Mouse (Mus musculus) retina, postnatal 7 days (tissue): ENCODE measurements around the gene Fmo1.
A peak's percentile ranks its signal among the peaks of the same experiment; 100 is the strongest.

Experiments
- DNase-seq: peaks from one replicate; pipeline ENCODE4 v3.0.0-alpha.2; 2012; ENCODE audit warnings: low read depth, low spot score

Gene Fmo1

GRCm38 (mm10) chr1:162866280-162866681 lies at the start of gene Fmo1:
Fmo1 (minus strand) TSS chr1:162866610.
- no peak for DNase-seq

DNA sequence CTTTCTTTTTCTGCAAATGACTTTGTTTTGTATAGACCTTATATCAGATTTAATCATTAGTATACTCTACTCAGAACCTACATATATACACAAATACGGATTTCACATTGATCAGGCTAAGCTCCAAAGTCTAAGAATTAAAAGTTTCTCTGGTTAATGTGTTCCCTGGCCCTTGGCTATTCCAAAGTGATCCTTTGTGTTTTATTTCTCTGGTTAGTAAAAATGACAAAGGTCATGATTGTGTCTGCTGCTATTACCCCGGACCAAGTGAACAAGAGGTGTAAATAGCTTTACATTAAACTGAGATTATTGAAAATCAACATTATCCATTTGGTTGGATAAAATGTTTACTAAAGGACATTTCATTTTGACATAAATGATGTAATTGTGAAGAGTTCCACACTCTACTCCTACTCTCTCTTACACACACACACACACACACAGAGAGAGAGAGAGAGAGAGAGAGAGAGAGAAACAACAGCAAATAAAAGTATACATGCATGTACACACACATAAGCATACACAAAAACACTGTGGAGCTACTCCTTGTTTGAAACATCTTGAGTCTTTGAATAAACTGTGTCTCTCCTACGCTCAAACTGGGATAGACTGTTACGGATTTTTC lies 48.6 kb upstream of the Fmo1 start:
- no peak for DNase-seq

DNA sequence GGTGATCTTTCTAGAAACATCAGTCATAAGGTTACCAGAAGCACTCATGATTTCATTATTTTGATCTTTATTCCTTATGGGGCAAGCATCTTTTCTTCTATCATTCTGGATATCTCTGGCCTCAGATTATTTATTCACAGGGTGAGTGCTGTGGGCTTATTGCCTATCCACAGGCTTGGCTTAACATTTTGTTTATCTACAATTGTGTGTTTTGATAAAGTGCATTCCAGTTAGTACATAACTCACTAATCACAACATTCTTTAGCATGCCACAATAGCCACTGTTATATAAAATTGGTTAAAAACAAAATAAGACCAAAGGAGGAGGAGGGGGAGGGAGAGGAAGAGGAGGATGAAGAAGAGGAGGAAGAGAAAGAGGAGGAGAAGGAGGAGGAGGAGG lies 45.7 kb upstream of the Fmo1 start:
- DNase-seq, result no peak

DNA sequence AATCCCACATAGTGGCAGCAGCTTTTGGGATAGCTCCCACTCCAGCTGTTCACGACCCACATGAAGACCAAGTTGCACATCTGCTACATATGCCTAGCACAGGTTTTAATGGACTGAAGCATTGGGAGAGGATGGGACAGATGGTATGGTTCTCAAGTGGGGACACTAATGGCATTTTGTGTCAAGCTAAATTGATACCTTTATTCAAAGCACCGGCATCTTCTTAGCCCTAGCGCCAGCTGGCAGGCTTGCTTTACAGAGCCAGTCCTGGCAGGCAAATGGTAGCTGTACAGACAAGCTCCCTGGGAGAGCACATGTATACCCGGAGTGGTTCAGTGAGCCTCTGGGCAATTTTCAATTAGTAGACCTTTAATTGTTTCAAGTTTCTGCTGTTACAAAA lies 35.5 kb upstream of the Fmo1 start:
- DNase-seq, result no peak

- DNase-seq, result no peak
Observed at GRCm38 (mm10) chr1:162897838-162898811, 31.7 kb upstream of the Fmo1 start, which contains the start of gene Fmo2. Fmo2 (minus strand) TSS chr1:162898726.

- DNase-seq, result peak; percentile 44
Observed at GRCm38 (mm10) chr1:162895900-162896299, 29.5 kb upstream of the Fmo1 start.

GRCm38 (mm10) chr1:162893014-162893413 lies 26.6 kb upstream of the Fmo1 start:
- no peak for DNase-seq

DNA sequence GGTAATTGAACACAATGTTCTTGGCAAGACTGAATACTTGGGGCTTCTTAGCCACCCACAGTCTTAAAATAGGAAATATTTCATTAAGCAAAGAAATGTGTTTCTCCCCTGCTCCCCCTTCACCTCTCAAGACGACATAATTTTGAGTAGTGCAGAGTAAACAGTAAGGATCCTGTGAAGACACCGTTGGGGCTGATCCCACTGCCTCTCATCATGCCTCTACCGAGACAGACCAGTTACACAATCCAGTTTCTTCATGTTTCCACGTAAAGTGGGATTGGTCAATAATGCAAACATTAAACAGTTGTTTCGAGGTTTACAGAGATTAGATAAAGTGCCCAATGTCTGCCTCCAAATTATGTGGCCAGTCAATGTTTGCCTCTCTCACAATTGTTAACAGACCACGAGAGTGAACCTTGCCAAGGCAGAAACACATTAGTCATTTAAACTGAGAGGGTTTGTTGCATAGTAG lies 25.6 kb upstream of the Fmo1 start:
- no peak for DNase-seq

- DNase-seq, result no peak
Observed at GRCm38 (mm10) chr1:162888646-162889045, 22.2 kb upstream of the Fmo1 start.

DNA sequence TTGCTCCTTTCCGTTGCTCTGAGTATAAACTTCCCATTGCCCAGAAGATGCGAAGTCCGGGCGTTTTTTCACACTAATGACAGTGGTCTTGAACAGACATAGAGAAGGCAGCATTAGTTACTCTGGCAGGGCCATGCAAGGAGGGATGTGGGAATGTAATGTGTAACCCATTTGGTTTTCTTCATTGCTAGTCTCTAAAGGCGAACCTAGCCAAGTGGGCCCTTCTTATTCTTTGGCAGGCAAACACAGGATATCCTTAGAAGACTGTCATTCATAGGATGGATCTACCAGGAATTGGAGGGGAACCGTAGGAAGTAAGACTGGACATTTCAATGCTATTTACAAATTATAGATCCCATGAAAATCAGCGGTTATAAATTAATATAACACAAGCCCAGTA lies 21.2 kb upstream of the Fmo1 start:
- DNase-seq, result no peak

DNA sequence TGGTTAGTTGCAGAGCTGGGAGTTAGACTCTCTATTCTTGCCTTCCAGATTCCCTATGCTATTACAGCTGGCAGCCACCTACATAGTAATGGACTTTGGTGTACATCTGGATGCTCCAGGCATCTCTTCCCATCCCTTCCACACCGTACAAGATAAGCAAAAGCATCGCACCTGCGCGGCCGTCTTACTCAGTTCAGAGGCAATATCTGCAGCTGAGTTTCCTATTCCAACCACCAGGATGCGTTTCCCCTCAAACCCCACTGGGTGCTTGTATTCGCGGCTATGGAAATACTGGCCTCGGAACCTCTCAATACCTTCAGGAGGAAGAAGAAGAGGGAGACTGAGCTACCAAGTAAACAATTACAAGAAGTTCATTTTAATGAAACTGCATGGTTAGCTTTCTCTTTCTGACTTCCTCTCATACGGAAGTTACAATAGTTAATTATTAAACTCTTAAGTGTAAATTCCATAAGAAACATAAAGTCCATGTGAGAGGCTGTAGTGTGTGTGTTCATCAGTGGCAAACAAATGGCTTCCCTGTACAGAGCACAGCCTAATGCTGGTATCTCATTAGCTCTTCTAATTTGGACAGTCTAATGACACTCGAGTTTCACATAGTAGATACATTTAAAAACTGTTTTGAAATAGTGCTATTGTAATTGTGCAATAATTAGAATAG lies 19.9 kb upstream of the Fmo1 start:
- no peak for DNase-seq

GRCm38 (mm10) chr1:162882681-162883080 lies 16.3 kb upstream of the Fmo1 start:
- no peak for DNase-seq

DNA sequence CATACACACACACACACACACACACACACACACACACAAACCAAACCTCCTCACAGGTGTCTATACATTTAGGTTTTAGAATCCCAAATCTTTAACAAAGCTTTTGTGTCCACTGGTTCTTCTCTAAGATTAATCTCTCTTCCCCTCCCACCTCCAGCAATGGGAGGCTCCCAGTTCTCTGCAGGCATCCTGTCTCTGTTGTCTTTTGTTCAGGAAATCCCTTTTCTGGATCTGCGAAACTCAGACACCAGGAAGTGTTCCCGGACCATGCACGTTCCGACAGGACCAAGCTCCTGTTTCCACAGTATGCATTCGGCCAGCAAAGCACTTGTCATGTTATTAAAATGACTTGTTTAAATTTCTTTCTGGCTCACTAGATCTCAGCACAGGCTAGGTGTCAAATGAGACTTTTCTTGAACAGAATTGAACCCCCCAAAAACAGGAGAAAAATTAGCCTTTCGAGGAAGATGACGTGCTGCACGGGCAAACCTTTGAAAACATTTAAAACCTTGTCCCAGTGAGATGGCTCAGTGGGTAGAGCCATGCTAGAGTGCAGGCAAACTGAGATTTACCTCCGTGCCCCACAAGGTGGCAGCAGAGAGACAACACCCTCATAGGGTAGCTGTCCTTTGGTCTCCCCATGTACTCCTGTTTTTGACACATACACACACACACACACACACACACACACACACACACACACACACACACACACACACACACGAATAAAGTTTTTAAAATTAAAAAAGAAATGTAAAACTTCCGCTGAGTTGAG lies 13.4 kb upstream of the Fmo1 start:
- DNase-seq, result no peak

DNA sequence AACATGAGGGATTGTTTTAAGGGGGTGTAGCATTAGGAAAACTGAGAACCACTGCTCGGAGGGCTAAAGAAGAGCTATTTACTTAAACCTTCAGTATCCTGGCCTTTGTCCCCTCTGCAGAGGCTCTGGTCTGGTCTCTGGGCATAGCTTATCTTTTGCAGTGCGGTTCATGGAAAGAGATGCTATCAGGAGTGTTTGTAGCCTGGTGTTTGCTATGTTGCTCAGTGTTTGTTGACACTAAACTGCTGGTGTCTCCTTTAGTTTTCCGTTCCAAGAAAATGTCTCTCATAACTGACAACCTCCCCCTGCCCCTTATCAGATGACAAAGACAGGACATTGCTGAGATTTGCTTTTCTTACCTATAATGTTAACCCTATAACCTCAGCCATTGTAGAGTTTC lies 8.7 kb upstream of the Fmo1 start:
- no peak for DNase-seq

DNA sequence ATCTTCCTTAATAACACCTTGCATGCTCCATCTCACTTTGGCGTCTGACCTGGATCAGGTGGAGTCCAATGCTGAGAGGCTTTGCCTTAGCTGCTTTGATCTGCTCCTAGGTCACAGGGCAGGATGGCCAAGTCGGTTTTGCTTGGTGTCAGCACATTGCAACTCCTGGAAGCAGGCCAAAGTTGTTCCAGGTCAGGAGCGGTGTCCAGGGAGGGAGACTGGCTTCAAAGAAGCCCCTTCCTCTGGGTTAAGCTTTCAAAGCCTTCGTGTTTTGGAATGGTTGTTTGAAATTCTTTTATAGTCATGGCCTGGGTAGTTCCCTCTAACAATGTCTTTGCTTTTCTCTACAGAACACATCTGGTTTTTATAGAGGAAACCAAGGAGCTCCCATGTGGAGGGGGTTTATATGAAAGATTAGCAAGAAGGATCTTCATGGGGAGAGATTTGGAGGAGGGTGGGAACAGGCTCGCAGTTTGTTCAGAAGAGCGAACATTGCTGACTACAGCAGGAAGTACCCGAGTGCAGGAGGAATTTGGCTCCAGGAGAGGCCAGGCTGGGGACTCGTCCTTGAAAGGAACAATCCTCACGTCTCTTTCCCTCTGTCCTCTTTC lies 5.4 kb upstream of the Fmo1 start:
- DNase-seq, result no peak

- DNase-seq, result no peak
Observed at GRCm38 (mm10) chr1:162870978-162871377, 4.6 kb upstream of the Fmo1 start.

DNA sequence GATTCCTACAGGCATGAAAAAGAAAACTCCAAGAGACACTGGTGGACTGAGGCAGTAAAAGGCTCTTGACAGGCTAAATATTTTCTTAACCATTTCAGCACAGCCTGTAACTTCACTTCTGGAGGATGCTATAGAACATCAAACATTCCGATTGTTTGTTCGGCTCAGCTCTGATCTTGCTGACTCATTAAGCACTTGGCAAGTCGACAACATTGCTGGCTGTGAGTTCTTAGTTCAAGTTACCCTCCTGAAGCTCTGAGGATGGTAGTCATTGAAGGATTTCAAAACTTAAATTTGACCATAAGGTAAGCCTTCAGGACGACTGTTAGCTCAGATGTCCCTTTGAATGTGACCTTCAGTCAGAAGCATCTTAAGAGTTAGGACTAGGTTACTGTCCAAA lies 986 bp upstream of the Fmo1 start:
- DNase-seq, result no peak

- no peak for DNase-seq
Observed at GRCm38 (mm10) chr1:162865493-162865830, 948 bp downstream of the Fmo1 start.

GRCm38 (mm10) chr1:162864816-162865492 lies 1.5 kb downstream of the Fmo1 start:
- no peak for DNase-seq

DNA sequence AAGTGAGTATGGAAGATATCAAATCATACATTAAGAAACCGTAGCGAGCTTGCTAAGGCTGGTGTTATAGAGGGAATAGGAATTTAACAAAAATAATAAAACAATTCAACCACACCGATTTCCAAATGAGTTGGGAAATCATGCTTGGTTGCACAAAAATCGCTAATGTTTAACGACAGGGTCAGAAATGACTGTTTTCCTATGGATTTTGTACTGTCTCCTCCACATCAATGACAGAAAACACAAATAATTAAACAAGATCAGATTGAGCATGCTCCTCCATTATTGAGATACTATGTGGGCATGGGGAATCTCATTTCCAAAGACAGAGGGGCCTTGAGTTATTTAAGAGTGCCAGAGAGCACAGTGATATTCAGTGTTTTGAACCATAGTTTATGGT lies 2.1 kb downstream of the Fmo1 start:
- no peak for DNase-seq

DNA sequence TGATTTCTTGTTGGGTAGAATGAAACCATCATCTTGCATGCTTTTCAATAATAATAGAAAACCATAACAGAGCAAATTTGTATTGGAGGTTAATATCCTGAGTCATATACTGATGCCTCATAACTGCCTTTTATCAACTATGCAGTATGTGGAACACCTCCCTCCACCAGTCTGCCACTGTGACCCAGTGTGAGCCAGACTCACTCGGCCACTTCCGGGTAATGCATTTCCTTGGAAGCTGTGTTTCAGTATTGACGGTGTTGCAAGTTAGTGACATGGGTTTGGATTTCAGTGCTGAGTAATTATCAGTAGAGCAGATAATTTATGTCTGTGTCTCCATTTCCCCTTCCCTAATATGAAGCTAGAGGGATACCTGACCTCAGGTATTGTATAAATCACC lies 2.8 kb downstream of the Fmo1 start:
- DNase-seq, result no peak
